Mouse (Mus musculus): ENCODE results near the gene Rcan2.

Rcan2 gene

GRCm38 (mm10) chr17:43827261-43827660 lies 26.1 kb downstream of the Rcan2 start:
- no peak for DNase-seq

DNA sequence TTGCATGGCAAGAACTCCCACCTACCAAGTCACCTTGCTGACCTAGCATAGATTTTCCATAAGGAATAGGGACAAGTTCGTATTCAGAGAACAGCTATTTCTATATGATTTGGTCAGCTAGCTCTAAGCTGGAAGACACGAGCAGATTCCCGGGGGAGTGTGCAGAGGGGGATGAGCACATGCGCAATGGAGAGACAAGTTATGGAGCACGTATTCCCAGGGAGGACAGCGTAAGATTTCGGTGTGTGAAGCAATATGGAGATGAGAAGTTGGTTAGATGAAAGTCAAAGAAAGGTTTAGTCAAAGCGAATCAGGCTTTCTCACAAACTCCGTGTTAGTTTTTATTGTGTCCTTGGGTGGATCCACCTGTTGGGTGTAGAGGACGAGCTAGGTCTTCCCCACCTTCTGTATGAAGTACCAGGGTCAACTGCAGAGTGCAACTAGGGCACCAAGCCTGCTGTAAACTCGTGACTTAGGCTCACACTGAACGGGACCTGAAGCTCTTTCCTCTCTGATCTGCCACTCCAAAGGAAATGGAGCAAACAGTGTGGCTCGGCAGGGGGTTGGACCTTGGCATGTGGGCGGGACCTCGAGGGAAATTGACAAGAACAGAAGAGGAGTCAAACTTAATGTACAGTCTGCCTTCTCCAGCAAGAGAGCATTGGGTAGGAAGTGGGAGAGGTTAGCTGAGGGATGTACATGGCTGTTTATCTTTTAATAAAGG lies 31.4 kb downstream of the Rcan2 start:
- DNase-seq = peak; percentile 20

GRCm38 (mm10) chr17:43840208-43840607 lies 39.1 kb downstream of the Rcan2 start:
- DNase-seq = no peak

DNA sequence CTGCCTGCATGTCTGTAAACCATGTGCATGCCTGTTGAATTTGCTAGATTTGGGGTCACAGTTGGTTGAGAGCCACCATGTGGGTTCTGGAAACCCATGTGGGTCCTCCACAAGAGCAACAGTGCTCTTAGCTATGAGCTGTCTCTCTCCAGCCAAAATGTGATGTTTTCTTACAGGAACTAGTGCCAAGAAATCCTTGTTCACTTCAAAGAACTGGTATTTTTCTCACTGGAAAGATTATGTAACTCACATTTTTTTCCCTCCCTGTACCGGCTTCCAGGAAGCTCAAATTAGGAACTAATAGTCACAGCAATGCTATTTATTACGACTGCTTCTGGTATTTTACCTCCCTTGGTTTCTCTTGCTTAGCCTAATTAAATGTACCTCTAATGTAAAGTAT lies 45.6 kb downstream of the Rcan2 start:
- DNase-seq = no peak

GRCm38 (mm10) chr17:43848903-43849302 lies 47.8 kb downstream of the Rcan2 start:
- DNase-seq = no peak

GRCm38 (mm10) chr17:43855132-43855531 lies 54.0 kb downstream of the Rcan2 start:
- DNase-seq = no peak

GRCm38 (mm10) chr17:43856081-43856480 lies 54.9 kb downstream of the Rcan2 start:
- no peak for DNase-seq

DNA sequence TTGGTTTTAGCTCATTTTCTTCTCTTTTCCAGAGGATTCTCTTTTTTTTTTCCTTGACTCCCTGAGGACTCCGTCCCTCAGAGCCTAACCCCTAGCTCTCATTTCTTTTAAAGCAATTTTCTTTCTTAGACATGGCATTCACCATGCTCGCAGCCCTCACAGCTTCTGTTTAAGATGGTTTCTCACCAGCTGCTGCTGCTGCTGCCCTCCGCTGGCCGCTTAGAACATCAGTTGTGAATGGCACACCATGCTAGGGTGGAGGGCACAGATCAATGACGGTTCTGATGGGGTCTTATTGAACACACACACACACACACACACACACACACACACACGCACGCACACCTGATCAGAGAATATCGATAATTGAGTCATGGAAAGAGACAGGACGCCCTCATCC lies 67.7 kb downstream of the Rcan2 start:
- no peak for DNase-seq

- DNase-seq = peak; percentile 74
Measured at GRCm38 (mm10) chr17:43869677-43870076, 68.5 kb downstream of the Rcan2 start.

GRCm38 (mm10) chr17:43874417-43874816 lies 73.3 kb downstream of the Rcan2 start:
- DNase-seq = no peak

GRCm38 (mm10) chr17:43877425-43877824 lies 76.3 kb downstream of the Rcan2 start:
- no peak for DNase-seq

DNA sequence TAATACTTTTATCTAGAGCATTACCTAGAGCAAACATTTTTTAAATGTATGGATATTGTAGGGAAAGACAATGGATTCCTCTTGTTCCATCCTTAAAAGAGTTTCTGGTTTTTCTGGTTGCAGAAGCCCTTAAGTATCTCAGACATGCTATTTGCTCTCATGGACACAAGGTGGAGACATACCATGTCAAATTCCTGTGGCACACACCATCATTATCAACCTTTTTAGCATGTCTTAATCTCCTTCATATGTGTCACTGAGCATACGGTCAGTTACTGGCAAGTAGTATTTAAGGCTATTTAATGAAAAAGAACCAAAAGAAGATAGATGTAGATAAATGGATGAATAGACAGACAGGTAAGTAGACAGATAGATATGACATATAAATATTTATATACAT lies 81.9 kb downstream of the Rcan2 start:
- no peak for DNase-seq

DNA sequence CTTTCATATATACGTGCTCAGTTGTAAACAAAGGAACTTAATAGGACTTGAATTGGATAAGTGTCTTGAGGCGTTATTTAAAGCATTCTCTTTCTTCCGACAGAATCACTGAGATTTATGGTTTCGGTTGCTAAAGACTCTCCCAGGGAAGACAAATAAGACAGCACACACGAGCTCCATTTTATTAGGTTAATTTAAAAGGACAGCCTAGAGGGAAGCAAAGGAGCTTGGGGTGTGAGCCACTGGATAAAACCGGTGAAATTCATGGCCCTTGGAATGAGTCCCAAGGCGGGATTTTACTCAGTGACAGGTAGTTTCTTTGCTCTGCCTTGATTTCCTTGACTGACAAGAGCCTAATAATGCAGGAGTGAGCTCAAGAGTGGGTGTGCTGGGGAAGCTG lies 85.1 kb downstream of the Rcan2 start:
- no peak for DNase-seq

DNA sequence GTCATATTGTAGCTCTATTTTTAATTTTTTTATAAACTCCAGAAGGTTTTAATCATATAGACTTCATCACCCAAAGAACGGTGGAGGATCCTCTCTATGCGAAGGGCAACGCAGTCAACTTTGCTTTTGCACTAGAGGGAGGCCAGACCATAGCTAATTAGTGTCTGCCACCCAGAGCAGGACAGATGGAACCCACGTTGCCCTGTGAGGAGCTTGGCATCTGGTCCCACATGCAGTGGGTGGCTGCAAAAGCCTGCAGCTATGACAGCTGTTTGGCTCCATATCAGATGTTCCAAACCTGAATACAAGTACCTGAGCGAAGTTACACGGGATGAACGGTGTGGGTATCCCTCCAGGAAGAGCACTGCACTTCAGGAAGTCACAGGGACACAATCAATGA lies 86.8 kb downstream of the Rcan2 start:
- DNase-seq = no peak

DNA sequence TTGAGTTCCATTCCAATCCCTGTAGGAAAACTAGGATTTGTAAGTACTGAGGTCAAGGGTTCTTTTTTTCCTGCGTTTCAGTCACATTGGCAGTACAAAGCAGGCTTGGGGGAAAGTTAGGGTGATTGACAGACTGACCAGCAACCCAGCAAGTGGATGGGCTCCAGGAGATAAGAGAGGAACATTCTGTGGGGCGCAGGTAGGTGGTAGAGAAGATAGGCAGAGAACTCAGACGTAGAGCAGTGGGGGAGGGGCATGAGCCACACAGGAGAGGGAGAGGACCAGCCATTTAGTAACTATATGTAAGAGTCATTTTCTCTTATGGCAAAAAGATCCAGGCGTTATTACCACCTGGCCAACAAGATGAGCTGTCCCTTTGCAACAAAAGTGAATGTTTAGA lies 96.2 kb downstream of the Rcan2 start:
- DNase-seq = peak; percentile 34

DNA sequence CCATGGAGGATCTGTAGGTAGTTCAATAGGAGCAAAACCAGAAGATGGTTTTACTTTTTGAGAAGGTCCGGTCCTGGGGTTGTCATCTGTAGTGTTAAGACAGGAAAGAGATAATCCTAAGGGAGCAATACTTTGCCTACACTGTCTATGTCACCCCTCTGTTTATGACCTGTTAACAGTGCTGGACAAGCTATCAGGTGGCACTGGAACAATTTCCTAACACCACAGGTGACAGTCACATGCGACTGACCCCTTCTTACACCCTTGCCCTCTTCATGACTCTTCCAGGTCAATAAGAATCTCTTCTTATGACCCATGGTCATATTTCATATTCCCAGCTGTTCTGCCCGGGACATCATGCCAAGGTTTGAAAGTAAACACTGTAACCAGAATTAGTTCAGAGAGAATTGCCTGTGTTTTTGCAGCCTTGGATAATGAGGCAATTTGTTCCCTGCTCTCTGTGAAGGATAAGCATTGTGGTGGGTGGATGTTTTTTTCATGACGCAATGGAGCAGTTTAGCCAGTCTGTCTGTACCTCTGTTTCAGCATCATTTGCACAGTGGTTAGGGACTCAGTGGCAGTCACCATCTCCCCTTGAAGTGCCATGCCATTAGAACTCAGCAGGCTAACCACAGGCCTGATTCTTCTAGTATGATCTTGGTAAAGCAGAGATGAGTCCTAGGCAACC lies 98.4 kb downstream of the Rcan2 start:
- DNase-seq = no peak

DNA sequence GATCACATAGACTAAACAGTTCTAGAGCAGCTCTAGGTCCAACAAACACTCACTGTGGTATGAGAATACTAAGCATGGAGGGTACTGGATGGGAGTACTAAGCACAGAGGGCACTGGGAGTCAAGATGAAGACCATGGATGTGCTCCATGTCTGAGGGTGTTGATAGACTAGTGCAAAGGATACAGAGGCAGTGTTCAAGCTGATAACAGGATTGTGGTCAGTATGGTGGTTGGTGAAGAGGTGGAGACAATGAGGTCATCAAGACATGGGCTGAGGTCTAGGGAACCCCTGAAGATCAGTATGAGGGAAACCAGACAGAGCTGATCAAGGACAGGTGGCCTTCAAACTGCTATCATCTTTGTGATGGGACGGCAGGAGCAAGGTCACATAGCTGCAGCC lies 99.0 kb downstream of the Rcan2 start:
- DNase-seq = no peak

GRCm38 (mm10) chr17:43901474-43901873 lies 100.3 kb downstream of the Rcan2 start:
- no peak for DNase-seq

- no peak for DNase-seq
Measured at GRCm38 (mm10) chr17:43903807-43904771, 102.9 kb downstream of the Rcan2 start.

- no peak for DNase-seq
Measured at GRCm38 (mm10) chr17:43904896-43905295, 103.7 kb downstream of the Rcan2 start.

GRCm38 (mm10) chr17:43906728-43907127 lies 105.6 kb downstream of the Rcan2 start:
- DNase-seq = peak; percentile 10

DNA sequence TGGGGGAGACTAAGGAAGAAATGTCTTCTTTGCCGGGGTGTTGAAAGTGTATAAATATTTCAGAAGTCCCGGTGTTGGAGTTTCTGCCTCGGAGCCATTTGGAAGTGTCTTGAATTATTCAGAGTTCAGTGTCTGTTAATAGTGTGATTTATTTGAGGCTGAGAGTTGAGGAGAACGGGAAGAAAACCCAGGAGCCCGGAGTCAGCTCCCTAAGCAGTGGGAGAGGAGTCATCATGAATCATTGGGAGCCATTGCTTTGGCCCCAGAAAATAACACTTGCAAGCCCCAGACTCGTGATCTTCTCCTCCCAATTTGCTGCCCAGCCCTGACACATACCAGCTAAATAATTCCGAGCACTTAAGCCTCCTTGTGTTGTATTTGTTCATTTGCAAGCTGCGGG lies 115.0 kb downstream of the Rcan2 start:
- no peak for DNase-seq

DNA sequence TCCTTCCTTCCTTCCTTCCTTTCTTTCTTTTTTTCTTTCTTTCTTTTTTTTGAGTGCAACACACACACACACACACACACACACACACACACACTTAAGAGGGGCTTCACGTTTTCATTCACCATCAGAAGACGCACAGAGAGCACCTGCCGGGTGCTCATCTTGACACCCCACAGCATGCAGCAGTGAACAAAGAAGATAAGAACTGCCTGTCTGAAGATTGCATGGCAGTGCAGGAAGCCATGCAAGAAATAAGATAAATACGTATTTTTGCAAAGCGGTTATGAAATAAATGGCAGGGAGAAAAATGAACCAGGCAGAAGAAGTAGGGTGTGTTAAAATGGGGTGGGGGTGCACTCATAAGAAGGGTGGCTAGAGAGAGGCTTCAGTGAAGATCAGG lies 116.0 kb downstream of the Rcan2 start:
- DNase-seq = no peak

Data from liver (tissue).